Mouse (Mus musculus) liver, adult 10 weeks (tissue): ENCODE results near the gene Mex3d. TPM values are rescaled to one million over a fixed set of nuclear protein-coding genes. Genes with fewer than 3 reads are reported as not detected.

Experiments
- polyA plus RNA-seq: library from polyadenylated mRNA; stranded (reverse); fragments of 350-450 nt; fragmentation: Illumina TruSeq; extraction: RNeasy Lipid Tissue Mini Kit (QIAGEN cat#74804); gene quantifications from one replicate; pipeline ENCODE4 v1.2.3, GENCODE M21; 2014; ENCODE audit warnings: low read depth, low replicate concordance

The Mex3d gene
- 1.4 TPM for polyA plus RNA-seq

GRCm38 (mm10) chr10:80387522-80387959 lies at the start of gene Mex3d:
TSS of gene Mex3d (minus strand) at chr10:80387659.

GRCm38 (mm10) chr10:80433513-80434232 lies 46.2 kb upstream of the Mex3d start, which contains the start of gene Tcf3:
TSS of gene Tcf3 (minus strand) at chr10:80433647.

GRCm38 (mm10) chr10:80406684-80407501 lies 19.4 kb upstream of the Mex3d start, which contains the start of gene Uqcr11:
TSS of gene Uqcr11 (minus strand) at chr10:80406830.

GRCm38 (mm10) chr10:80399191-80399972 lies 11.9 kb upstream of the Mex3d start, which contains the start of gene Mbd3:
TSS of gene Mbd3 (minus strand) at chr10:80399550.

GRCm38 (mm10) chr10:80356001-80356682 lies 31.3 kb downstream of the Mex3d start, which contains the start of gene Plk5:
TSS of gene Plk5 (plus strand) at chr10:80356459.

GRCm38 (mm10) chr10:80348244-80348781 lies 39.1 kb downstream of the Mex3d start, which contains the start of gene Adamtsl5:
TSS of gene Adamtsl5 (minus strand) at chr10:80348412.

Other genes starting within 250 kb of the Mex3d start
- gene Atp5d, start 249.0 kb downstream of the Mex3d start, polyA plus RNA-seq = 4.3 TPM
- gene Cbarp, start 246.8 kb downstream of the Mex3d start, polyA plus RNA-seq = not detected
- 5.2 TPM for gene Midn, start 239.4 kb downstream of the Mex3d start, polyA plus RNA-seq
- 8.9 TPM for gene Cirbp, start 221.7 kb downstream of the Mex3d start, polyA plus RNA-seq
- 1.1 TPM for gene 1600002K03Rik, start 214.7 kb downstream of the Mex3d start, polyA plus RNA-seq
- gene Efna2, start 208.2 kb downstream of the Mex3d start, polyA plus RNA-seq = not detected
- gene Mum1, start 161.2 kb downstream of the Mex3d start, polyA plus RNA-seq = 1.5 TPM
- 3.2 TPM for gene Ndufs7, start 138.5 kb downstream of the Mex3d start, polyA plus RNA-seq
- gene Gamt, start 126.6 kb downstream of the Mex3d start, polyA plus RNA-seq = 20.3 TPM
- 13.7 TPM for gene Dazap1, start 126.2 kb downstream of the Mex3d start, polyA plus RNA-seq
- gene Rps15, start 95.2 kb downstream of the Mex3d start, polyA plus RNA-seq = 3.6 TPM
- gene Apc2, start 91.7 kb downstream of the Mex3d start, polyA plus RNA-seq = not detected
- 0.69 TPM for gene 2310011J03Rik, start 67.1 kb downstream of the Mex3d start, polyA plus RNA-seq
- 0.32 TPM for gene Pcsk4, start 58.2 kb downstream of the Mex3d start, polyA plus RNA-seq
- gene Reep6, start 57.7 kb downstream of the Mex3d start, polyA plus RNA-seq = 47.3 TPM
- 0.13 TPM for gene Adamtsl5, start 39.2 kb downstream of the Mex3d start, polyA plus RNA-seq
- gene Plk5, start 31.2 kb downstream of the Mex3d start, polyA plus RNA-seq = not detected
- 0.98 TPM for gene Mbd3, start 11.9 kb upstream of the Mex3d start, polyA plus RNA-seq
- 3.9 TPM for gene Uqcr11, start 19.2 kb upstream of the Mex3d start, polyA plus RNA-seq
- 1.3 TPM for gene Tcf3, start 46.0 kb upstream of the Mex3d start, polyA plus RNA-seq
- not detected for gene Onecut3, start 107.2 kb upstream of the Mex3d start, polyA plus RNA-seq
- gene Atp8b3, start 151.5 kb upstream of the Mex3d start, polyA plus RNA-seq = not detected
- 0.72 TPM for gene Rexo1, start 173.9 kb upstream of the Mex3d start, polyA plus RNA-seq
- gene Klf16, start 189.7 kb upstream of the Mex3d start, polyA plus RNA-seq = 0.50 TPM
- not detected for gene Abhd17a, start 202.7 kb upstream of the Mex3d start, polyA plus RNA-seq
- 1.7 TPM for gene Scamp4, start 215.2 kb upstream of the Mex3d start, polyA plus RNA-seq
- not detected for gene Adat3, start 215.2 kb upstream of the Mex3d start, polyA plus RNA-seq
- not detected for gene Gm49322, start 218.4 kb upstream of the Mex3d start, polyA plus RNA-seq
- gene Csnk1g2, start 235.2 kb upstream of the Mex3d start, polyA plus RNA-seq = 1.4 TPM